11 mouse cellular contexts compared by ENCODE assay signal in the genomic region with DNA sequence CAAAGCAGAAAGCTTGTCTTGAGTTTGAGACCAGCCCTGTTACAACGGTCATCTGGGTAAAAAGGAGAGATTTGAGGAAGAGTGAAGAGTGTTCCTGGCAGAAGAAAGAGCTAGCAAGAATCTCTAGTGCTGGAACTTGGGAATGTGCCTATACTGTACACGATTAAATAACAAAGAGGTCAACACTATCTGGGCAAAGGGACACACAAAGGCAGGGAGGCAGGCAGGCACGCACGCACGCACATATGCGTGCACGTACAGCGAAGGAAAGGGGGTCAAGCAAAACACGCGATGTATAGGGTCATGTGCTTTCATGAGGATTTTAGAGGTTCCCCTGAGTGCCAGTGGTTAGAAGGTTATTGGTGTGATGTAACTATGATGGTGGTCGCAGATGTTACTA. TPM values are rescaled to one million over a fixed set of nuclear protein-coding genes. Genes with fewer than 3 reads are reported as not detected.
A peak's percentile ranks its signal among the peaks of the same experiment; 100 is the strongest.
DNase-seq lines count a peak whose midpoint lies in the region; ATAC-seq and TF ChIP-seq lines count a peak whose summit lies in the region.
"Had no signal": no experiment of that assay in that cellular context is flagged by ENCODE, and none has a peak within 500 bp of the region (broad histone marks: within the 10 kb centered on the region; RNA-seq: fewer than 3 reads in every experiment).

No protein-coding gene starts in this region.

- TF ChIP-seq EP300 in liver, postnatal 0 days (IDR thresholded peaks at IDR 0.05; ENCODE audit: low read depth), result no peak

- no peak overlapping the region for H3K27ac ChIP-seq in forebrain, embryonic 15.5 days (replicated peaks)
- H3K27ac ChIP-seq in forebrain, embryonic 16.5 days (ENCODE audit: low read length), result no peak overlapping the region
- H3K27ac ChIP-seq in liver, embryonic 12.5 days, result no peak overlapping the region
- H3K27ac ChIP-seq in liver, postnatal 0 days (ENCODE audit: low read depth), result no peak overlapping the region
- no peak overlapping the region for H3K27ac ChIP-seq in intestine, embryonic 14.5 days (ENCODE audit: low read depth)
- no peak overlapping the region for H3K27ac ChIP-seq in liver, embryonic 13.5 days
- H3K27ac ChIP-seq: kidney, embryonic 15.5 days had no signal

- H3K4me2 ChIP-seq in forebrain, embryonic 15.5 days (replicated peaks), result no peak overlapping the region
- H3K4me2 ChIP-seq in forebrain, embryonic 16.5 days (ENCODE audit: low read length), result no peak overlapping the region
- H3K4me2 ChIP-seq in liver, embryonic 12.5 days, result peak overlapping the region; percentile 79
- no peak overlapping the region; the same call in 1 of the 2 replicates for H3K4me2 ChIP-seq in liver, postnatal 0 days (ENCODE audit: low read depth, low read length)
- 0 out of 2 replicates have a peak overlapping the region, but pooled peaks have one; percentile 83 for H3K4me2 ChIP-seq in intestine, embryonic 14.5 days (ENCODE audit: low read length)
- peak overlapping the region; percentile 75; the same call in 1 of the 2 replicates for H3K4me2 ChIP-seq in liver, embryonic 13.5 days

- peaks cover 18% of the 10 kb centered on the region for H3K4me1 ChIP-seq in forebrain, embryonic 15.5 days
- peaks cover 18% of the 10 kb centered on the region for H3K4me1 ChIP-seq in forebrain, embryonic 16.5 days (replicated peaks; ENCODE audit: control insufficient read depth, insufficient read depth, low read length)
- peaks cover 28% of the 10 kb centered on the region for H3K4me1 ChIP-seq in liver, embryonic 12.5 days
- H3K4me1 ChIP-seq in liver, postnatal 0 days (ENCODE audit: insufficient read depth), result peaks cover 4% of the 10 kb centered on the region
- H3K4me1 ChIP-seq in intestine, embryonic 14.5 days (replicated peaks; ENCODE audit: control insufficient read depth, insufficient read depth, low read length), result peaks cover 4% of the 10 kb centered on the region; the same call in 1 of the 2 replicates
- peaks cover 24% of the 10 kb centered on the region for H3K4me1 ChIP-seq in liver, embryonic 13.5 days (replicated peaks)

- TF ChIP-seq CTCF in liver, postnatal 0 days (IDR thresholded peaks at IDR 0.05; ENCODE audit: low read depth), result no peak

- no peak for DNase-seq in liver, postnatal 0 days
- DNase-seq in intestine, embryonic 14.5 days (ENCODE audit: low spot score), result no peak
- no peak for DNase-seq in liver, embryonic 13.5 days
- DNase-seq in left cerebral cortex, adult 18-20 months (ENCODE audit: low spot score in 2 of 2), result no peak
- DNase-seq in right cerebral cortex, postnatal 36 days (ENCODE audit: low spot score in 2 of 2), result no peak

- no peaks in the 10 kb centered on the region for H3K27me3 ChIP-seq in forebrain, embryonic 15.5 days
- H3K27me3 ChIP-seq in forebrain, embryonic 16.5 days (replicated peaks; ENCODE audit: control insufficient read depth, insufficient read depth, low read length), result no peaks in the 10 kb centered on the region
- no peaks in the 10 kb centered on the region for H3K27me3 ChIP-seq in liver, embryonic 12.5 days (replicated peaks)
- no peaks in the 10 kb centered on the region for H3K27me3 ChIP-seq in liver, postnatal 0 days (ENCODE audit: insufficient read depth, low read length)
- no peaks in the 10 kb centered on the region for H3K27me3 ChIP-seq in intestine, embryonic 14.5 days (replicated peaks; ENCODE audit: control insufficient read depth, insufficient read depth, low read length)
- H3K27me3 ChIP-seq in liver, embryonic 13.5 days, result no peaks in the 10 kb centered on the region
- H3K27me3 ChIP-seq: hindbrain, embryonic 13.5 days; kidney, embryonic 15.5 days had no signal

- no peak overlapping the region for H3K9ac ChIP-seq in forebrain, embryonic 15.5 days (replicated peaks)
- H3K9ac ChIP-seq in forebrain, embryonic 16.5 days (replicated peaks; ENCODE audit: low read depth, low read length), result no peak overlapping the region
- no peak overlapping the region for H3K9ac ChIP-seq in liver, embryonic 12.5 days
- H3K9ac ChIP-seq in liver, postnatal 0 days (replicated peaks), result no peak overlapping the region
- no peak overlapping the region for H3K9ac ChIP-seq in intestine, embryonic 14.5 days (ENCODE audit: low read length)
- no peak overlapping the region for H3K9ac ChIP-seq in liver, embryonic 13.5 days

- peak; percentile 26 for ATAC-seq in forebrain, embryonic 15.5 days (replicated peaks)
- ATAC-seq in forebrain, embryonic 16.5 days, result no peak
- ATAC-seq in liver, embryonic 12.5 days, result no peak; the same call in 1 of the 2 replicates
- no peak for ATAC-seq in liver, postnatal 0 days
- ATAC-seq in intestine, embryonic 14.5 days (replicated peaks; ENCODE audit: low FRiP score, low TSS enrichment, low read depth), result no peak
- no peak for ATAC-seq in liver, embryonic 13.5 days (ENCODE audit: low read depth)

- no peaks in the 10 kb centered on the region for H3K9me3 ChIP-seq in forebrain, embryonic 15.5 days
- H3K9me3 ChIP-seq in forebrain, embryonic 16.5 days (ENCODE audit: control insufficient read depth, low read length), result no peaks in the 10 kb centered on the region
- no peaks in the 10 kb centered on the region for H3K9me3 ChIP-seq in liver, embryonic 12.5 days (replicated peaks)
- no peaks in the 10 kb centered on the region for H3K9me3 ChIP-seq in liver, postnatal 0 days (ENCODE audit: low read length)
- no peaks in the 10 kb centered on the region for H3K9me3 ChIP-seq in intestine, embryonic 14.5 days (ENCODE audit: control insufficient read depth, low read length)
- no peaks in the 10 kb centered on the region for H3K9me3 ChIP-seq in liver, embryonic 13.5 days (replicated peaks)
- H3K9me3 ChIP-seq: G1E; hindbrain, embryonic 13.5 days; kidney, embryonic 15.5 days had no signal

- H3K36me3 ChIP-seq in forebrain, embryonic 15.5 days, result peaks cover 9% of the 10 kb centered on the region; the same call in 1 of the 2 replicates
- H3K36me3 ChIP-seq in forebrain, embryonic 16.5 days (ENCODE audit: control insufficient read depth, insufficient read depth), result peaks cover 3% of the 10 kb centered on the region; the same call in 1 of the 2 replicates
- peaks cover 14% of the 10 kb centered on the region for H3K36me3 ChIP-seq in liver, embryonic 12.5 days
- peaks cover 3% of the 10 kb centered on the region; the same call in 1 of the 2 replicates for H3K36me3 ChIP-seq in liver, postnatal 0 days (replicated peaks; ENCODE audit: insufficient read depth, low read length)
- H3K36me3 ChIP-seq in intestine, embryonic 14.5 days (ENCODE audit: control insufficient read depth, insufficient read depth, low read length), result peaks cover 14% of the 10 kb centered on the region
- H3K36me3 ChIP-seq in liver, embryonic 13.5 days, result peaks cover 20% of the 10 kb centered on the region

- H3K4me3 ChIP-seq in forebrain, embryonic 15.5 days, result no peak overlapping the region
- H3K4me3 ChIP-seq in forebrain, embryonic 16.5 days (replicated peaks; ENCODE audit: low read length), result no peak overlapping the region
- H3K4me3 ChIP-seq in liver, embryonic 12.5 days, result no peak overlapping the region; the same call in 1 of the 2 replicates
- no peak overlapping the region for H3K4me3 ChIP-seq in liver, postnatal 0 days (ENCODE audit: low read depth, low read length)
- H3K4me3 ChIP-seq in intestine, embryonic 14.5 days (ENCODE audit: low read depth, low read length), result 0 out of 2 replicates have a peak overlapping the region, but pooled peaks have one; percentile 67
- H3K4me3 ChIP-seq in liver, embryonic 13.5 days (replicated peaks), result 0 out of 2 replicates have a peak overlapping the region, but pooled peaks have one; percentile 69

- 77% methylated on average over 11 of the region's 11 CpGs for WGBS in forebrain, embryonic 15.5 days
- 70% methylated on average over 11 of the region's 11 CpGs for WGBS in forebrain, embryonic 16.5 days
- WGBS in liver, embryonic 12.5 days (ENCODE audit: insufficient replicate concordance), result 73% methylated on average over 11 of the region's 11 CpGs
- WGBS in liver, postnatal 0 days (ENCODE audit: insufficient replicate concordance), result 79% methylated on average over 11 of the region's 11 CpGs
- 74% methylated on average over 11 of the region's 11 CpGs for WGBS in intestine, embryonic 14.5 days
- 73% methylated on average over 11 of the region's 11 CpGs for WGBS in liver, embryonic 13.5 days (ENCODE audit: insufficient replicate concordance)

RNA-seq across cellular contexts. Expression of gene Mpi, which starts 0.6 kb away (rescaled TPM):
- polyA plus RNA-seq in forebrain, embryonic 15.5 days (2015; fragmentation: Nextera tagmentation; extraction: Ambion mirVana), result 62.9 and 69.3 TPM in 2 replicates
- polyA plus RNA-seq in forebrain, embryonic 16.5 days (2015; fragmentation: Nextera tagmentation; extraction: Ambion mirVana), result 57.5 and 73.7 TPM in 2 replicates
- polyA plus RNA-seq in liver, embryonic 12.5 days (2016; fragmentation: Nextera tagmentation; extraction: Ambion mirVana), result 17.4 and 17.7 TPM in 2 replicates
- polyA plus RNA-seq in liver, postnatal 0 days (2015; fragmentation: Nextera tagmentation; extraction: Ambion mirVana), result 7.3 and 8.2 TPM in 2 replicates
- 40.4 and 42.7 TPM in 2 replicates for polyA plus RNA-seq in intestine, embryonic 14.5 days (2014; fragmentation: Nextera tagmentation; extraction: Ambion mirVana)
- 12.3 and 13.2 TPM in 2 replicates for polyA plus RNA-seq in liver, embryonic 13.5 days (2015; fragmentation: Nextera tagmentation; extraction: Ambion mirVana)
- total RNA-seq in left cerebral cortex, adult 18-20 months (2021), result 10 to 100 TPM; 66.0 to 69.4 TPM

RNA-seq across cellular contexts. Expression of gene Scamp2, which starts 7.6 kb away (rescaled TPM):
- 57.7 and 60.5 TPM in 2 replicates for polyA plus RNA-seq in forebrain, embryonic 15.5 days (2015; fragmentation: Nextera tagmentation; extraction: Ambion mirVana)
- 54.0 and 56.0 TPM in 2 replicates for polyA plus RNA-seq in forebrain, embryonic 16.5 days (2015; fragmentation: Nextera tagmentation; extraction: Ambion mirVana)
- polyA plus RNA-seq in liver, embryonic 12.5 days (2016; fragmentation: Nextera tagmentation; extraction: Ambion mirVana), result 32.5 and 33.2 TPM in 2 replicates
- 29.6 and 31.2 TPM in 2 replicates for polyA plus RNA-seq in liver, postnatal 0 days (2015; fragmentation: Nextera tagmentation; extraction: Ambion mirVana)
- polyA plus RNA-seq in intestine, embryonic 14.5 days (2014; fragmentation: Nextera tagmentation; extraction: Ambion mirVana), result 75.5 and 80.2 TPM in 2 replicates
- 26.9 and 27.6 TPM in 2 replicates for polyA plus RNA-seq in liver, embryonic 13.5 days (2015; fragmentation: Nextera tagmentation; extraction: Ambion mirVana)
- 10 to 100 TPM; 20.9 to 23.1 TPM for total RNA-seq in left cerebral cortex, adult 18-20 months (2021)

RNA-seq across cellular contexts. Expression of gene Fam219b, which starts 15.8 kb away (rescaled TPM):
- polyA plus RNA-seq in forebrain, embryonic 15.5 days (2015; fragmentation: Nextera tagmentation; extraction: Ambion mirVana), result 24.1 and 26.2 TPM in 2 replicates
- 25.2 and 26.6 TPM in 2 replicates for polyA plus RNA-seq in forebrain, embryonic 16.5 days (2015; fragmentation: Nextera tagmentation; extraction: Ambion mirVana)
- 10.5 and 12.0 TPM in 2 replicates for polyA plus RNA-seq in liver, embryonic 12.5 days (2016; fragmentation: Nextera tagmentation; extraction: Ambion mirVana)
- polyA plus RNA-seq in liver, postnatal 0 days (2015; fragmentation: Nextera tagmentation; extraction: Ambion mirVana), result 4.6 and 5.1 TPM in 2 replicates
- 18.9 and 21.9 TPM in 2 replicates for polyA plus RNA-seq in intestine, embryonic 14.5 days (2014; fragmentation: Nextera tagmentation; extraction: Ambion mirVana)
- polyA plus RNA-seq in liver, embryonic 13.5 days (2015; fragmentation: Nextera tagmentation; extraction: Ambion mirVana), result 7.6 and 8.2 TPM in 2 replicates
- 10 to 100 TPM; 17.6 to 25.6 TPM for total RNA-seq in left cerebral cortex, adult 18-20 months (2021)

RNA-seq across cellular contexts. Expression of gene Cox5a, which starts 32.0 kb away (rescaled TPM):
- polyA plus RNA-seq in forebrain, embryonic 15.5 days (2015; fragmentation: Nextera tagmentation; extraction: Ambion mirVana), result 751 and 752 TPM in 2 replicates
- 720 and 756 TPM in 2 replicates for polyA plus RNA-seq in forebrain, embryonic 16.5 days (2015; fragmentation: Nextera tagmentation; extraction: Ambion mirVana)
- polyA plus RNA-seq in liver, embryonic 12.5 days (2016; fragmentation: Nextera tagmentation; extraction: Ambion mirVana), result 415 and 442 TPM in 2 replicates
- 761 and 777 TPM in 2 replicates for polyA plus RNA-seq in liver, postnatal 0 days (2015; fragmentation: Nextera tagmentation; extraction: Ambion mirVana)
- polyA plus RNA-seq in intestine, embryonic 14.5 days (2014; fragmentation: Nextera tagmentation; extraction: Ambion mirVana), result 622 and 687 TPM in 2 replicates
- polyA plus RNA-seq in liver, embryonic 13.5 days (2015; fragmentation: Nextera tagmentation; extraction: Ambion mirVana), result 412 and 430 TPM in 2 replicates
- 100 to 1,000 TPM; 410 to 481 TPM for total RNA-seq in left cerebral cortex, adult 18-20 months (2021)

RNA-seq across cellular contexts. Expression of gene Ulk3, which starts 36.1 kb away (rescaled TPM):
- polyA plus RNA-seq in forebrain, embryonic 15.5 days (2015; fragmentation: Nextera tagmentation; extraction: Ambion mirVana), result 26.6 and 29.8 TPM in 2 replicates
- 27.2 and 43.3 TPM in 2 replicates for polyA plus RNA-seq in forebrain, embryonic 16.5 days (2015; fragmentation: Nextera tagmentation; extraction: Ambion mirVana)
- 6.4 and 9.0 TPM in 2 replicates for polyA plus RNA-seq in liver, embryonic 12.5 days (2016; fragmentation: Nextera tagmentation; extraction: Ambion mirVana)
- 3.6 and 3.7 TPM in 2 replicates for polyA plus RNA-seq in liver, postnatal 0 days (2015; fragmentation: Nextera tagmentation; extraction: Ambion mirVana)
- polyA plus RNA-seq in intestine, embryonic 14.5 days (2014; fragmentation: Nextera tagmentation; extraction: Ambion mirVana), result 14.2 and 14.3 TPM in 2 replicates
- polyA plus RNA-seq in liver, embryonic 13.5 days (2015; fragmentation: Nextera tagmentation; extraction: Ambion mirVana), result 3.6 and 3.7 TPM in 2 replicates
- 10 to 100 TPM; 28.9 to 33.5 TPM for total RNA-seq in left cerebral cortex, adult 18-20 months (2021)

Comparison
In these comparisons a context has a peak if more than half of its experiments do, and no peak if none do; other contexts are left out.
1. H3K4me2 ChIP-seq: peak in liver, embryonic 12.5 days (single experiment), intestine, embryonic 14.5 days (single experiment) and liver, embryonic 13.5 days (single experiment); none in forebrain, embryonic 15.5 days (single experiment), forebrain, embryonic 16.5 days (single experiment) and liver, postnatal 0 days (single experiment).
2. H3K4me3 ChIP-seq: peak in intestine, embryonic 14.5 days (single experiment) and liver, embryonic 13.5 days (single experiment); none in forebrain, embryonic 15.5 days (single experiment), forebrain, embryonic 16.5 days (single experiment), liver, embryonic 12.5 days (single experiment) and liver, postnatal 0 days (single experiment).